Mouse (Mus musculus) retina, adult 2 months (tissue): ENCODE measurements around the gene Tcp11.

Source experiments
- DNase-seq: peaks from one replicate; pipeline ENCODE4 v3.0.0-alpha.2; 2012; ENCODE audit warnings: low read depth, low spot score

The Tcp11 gene

GRCm38 (mm10) chr17:28040620-28041019 lies 39.8 kb downstream of the Tcp11 start:
- no peak for DNase-seq

- no peak for DNase-seq
Measured at GRCm38 (mm10) chr17:28036813-28037756, 43.4 kb downstream of the Tcp11 start.

DNA sequence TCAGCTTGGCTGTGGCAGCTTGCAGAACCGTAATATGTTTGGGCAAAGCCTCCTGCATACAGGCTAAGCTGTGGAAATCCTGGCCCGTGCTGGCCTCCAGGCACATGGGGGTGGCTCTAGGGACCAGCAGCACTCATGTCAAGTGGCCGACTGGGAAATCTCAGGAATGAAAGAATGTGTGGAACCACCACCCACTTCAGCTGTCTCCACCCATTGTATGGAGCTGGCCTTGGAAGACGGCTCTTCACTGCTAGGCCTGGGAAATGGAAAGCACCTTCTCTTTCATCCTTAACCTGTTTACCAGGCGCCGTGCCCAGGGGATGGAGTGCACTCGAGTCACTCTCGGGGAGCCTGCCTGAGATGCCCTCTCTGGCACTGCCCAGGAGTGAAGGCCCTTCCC lies 45.5 kb downstream of the Tcp11 start:
- no peak for DNase-seq

- DNase-seq, result no peak
Measured at GRCm38 (mm10) chr17:28033046-28033580, 47.3 kb downstream of the Tcp11 start.

DNA sequence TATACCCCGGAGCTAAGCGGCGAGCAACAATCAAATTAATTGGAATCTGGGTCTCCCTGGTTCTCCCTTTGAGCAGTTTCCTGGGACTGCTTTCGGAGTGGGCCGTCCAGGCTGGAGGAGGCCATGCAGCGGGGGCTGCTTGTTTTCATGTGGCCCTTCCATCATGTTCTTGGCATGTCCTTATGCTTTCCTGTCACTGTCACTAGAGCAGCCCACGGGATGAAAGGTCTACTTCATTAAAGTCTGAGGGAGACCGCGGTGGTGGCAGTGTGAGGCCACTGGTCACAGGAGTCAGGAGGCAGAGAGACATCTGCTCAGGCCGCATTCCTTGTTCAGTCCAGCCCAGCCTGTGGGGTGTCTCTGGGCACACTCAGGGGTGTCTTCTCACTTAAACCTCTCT lies 48.2 kb downstream of the Tcp11 start:
- no peak for DNase-seq

GRCm38 (mm10) chr17:28031281-28031941 lies 49.0 kb downstream of the Tcp11 start:
- no peak for DNase-seq

DNA sequence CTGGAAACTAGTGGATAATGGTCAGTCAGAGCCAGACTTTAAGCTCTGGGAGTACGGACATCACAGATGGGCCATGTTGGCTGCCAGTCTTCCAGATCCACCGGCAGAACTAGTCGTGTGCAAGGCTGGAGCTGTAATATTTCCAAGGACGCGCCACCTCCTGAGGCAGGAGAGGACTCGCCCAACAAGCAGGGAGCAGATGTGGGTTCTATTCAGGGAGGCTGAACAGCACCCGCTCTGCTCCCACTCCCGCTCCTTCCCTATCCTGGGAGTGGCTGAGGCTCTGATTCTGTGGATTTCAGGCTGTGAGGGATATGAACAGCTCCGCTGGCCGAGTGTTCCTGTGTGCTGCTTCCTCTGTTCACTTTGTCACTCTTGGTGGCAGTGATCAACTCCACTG lies 50.0 kb downstream of the Tcp11 start:
- DNase-seq, result no peak

DNA sequence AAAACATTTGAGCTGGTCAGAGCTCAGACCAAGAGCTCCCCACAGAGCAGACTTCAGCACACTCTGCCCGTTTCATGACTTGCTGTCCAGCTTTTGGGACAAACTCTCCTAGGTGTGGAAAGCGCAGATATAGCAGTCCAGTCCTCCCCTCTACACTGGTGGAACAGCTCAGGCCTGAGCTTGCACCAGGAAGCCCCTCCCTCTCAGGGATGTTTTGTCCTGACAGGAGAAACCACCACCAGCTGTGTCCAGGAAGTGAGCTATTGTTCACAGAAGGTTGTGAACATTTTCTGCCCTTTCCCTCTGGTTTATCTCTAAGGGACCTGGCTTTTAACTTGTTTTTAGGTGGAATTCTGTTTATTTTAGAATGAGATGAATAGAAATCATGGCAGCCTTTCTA lies 51.1 kb downstream of the Tcp11 start:
- DNase-seq, result no peak

- no peak for DNase-seq
Measured at GRCm38 (mm10) chr17:28028236-28028635, 52.2 kb downstream of the Tcp11 start.

DNA sequence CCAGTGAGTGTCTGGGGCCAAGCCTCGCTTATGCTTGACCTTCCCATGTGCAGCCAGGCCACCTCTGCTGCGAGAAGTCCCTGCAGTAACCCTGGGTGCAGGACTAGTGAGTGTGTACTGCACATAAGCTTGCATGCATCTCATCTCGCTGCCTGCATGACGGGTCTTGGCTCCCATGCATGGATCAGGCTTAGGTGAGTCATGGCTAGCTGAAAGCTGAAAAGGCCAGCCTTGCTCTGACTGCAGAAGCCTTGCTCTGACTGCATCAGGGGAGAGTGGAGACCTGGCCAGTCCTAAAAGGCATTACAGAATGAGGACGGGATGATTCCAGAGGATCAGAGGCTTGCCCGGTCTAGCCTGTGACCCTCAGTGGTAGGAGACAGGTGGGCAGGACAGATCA lies 53.2 kb downstream of the Tcp11 start:
- no peak for DNase-seq

GRCm38 (mm10) chr17:28026111-28026872 lies 54.1 kb downstream of the Tcp11 start:
- no peak for DNase-seq

- DNase-seq, result no peak
Measured at GRCm38 (mm10) chr17:28025541-28025961, 54.9 kb downstream of the Tcp11 start.

DNA sequence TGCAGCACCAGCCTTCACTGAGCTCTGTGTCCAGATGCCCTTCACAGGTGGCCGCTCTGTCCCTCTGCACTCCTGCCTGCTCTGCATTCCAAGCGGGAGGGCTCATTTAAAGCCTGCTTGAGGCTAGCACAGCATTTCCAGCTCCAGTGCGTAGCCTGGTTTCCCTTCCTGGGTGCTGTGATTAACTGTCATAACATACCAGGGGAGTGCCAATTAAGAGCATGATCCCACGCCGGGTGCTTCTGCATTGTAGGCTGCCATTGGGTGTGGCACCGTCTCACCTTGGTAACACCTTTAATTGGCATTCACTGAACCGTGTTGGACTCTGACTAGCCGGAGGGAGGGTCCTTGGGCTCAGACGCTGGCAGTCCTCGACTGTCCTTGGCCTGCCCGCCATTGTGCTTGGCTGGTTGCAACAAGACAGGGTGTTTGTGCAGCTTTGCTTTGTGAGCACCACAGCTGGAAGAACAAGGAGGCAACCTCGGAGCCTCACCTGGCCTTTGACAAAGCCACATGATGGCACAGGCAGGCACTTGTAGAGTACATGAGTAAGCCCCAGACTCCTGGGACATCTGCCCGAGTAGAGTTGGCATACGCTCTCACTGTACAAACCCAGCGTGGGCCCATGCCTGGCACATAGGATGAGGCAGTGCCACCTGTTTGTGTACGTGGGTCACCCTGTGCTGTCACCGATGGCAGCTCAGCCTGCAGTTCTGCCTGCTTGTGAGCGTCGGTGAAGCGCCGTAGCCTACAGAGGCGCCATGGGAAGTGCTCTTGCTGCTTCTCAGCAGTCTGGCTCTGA lies 57.4 kb downstream of the Tcp11 start:
- DNase-seq, result no peak

GRCm38 (mm10) chr17:28021911-28022310 lies 58.5 kb downstream of the Tcp11 start:
- no peak for DNase-seq

GRCm38 (mm10) chr17:28019785-28020696 lies 60.4 kb downstream of the Tcp11 start:
- no peak for DNase-seq

- no peak for DNase-seq
Measured at GRCm38 (mm10) chr17:28018776-28019175, 61.7 kb downstream of the Tcp11 start.

GRCm38 (mm10) chr17:28018344-28018743 lies 62.1 kb downstream of the Tcp11 start:
- DNase-seq, result no peak
